12 mouse cellular contexts compared by ENCODE assay signal in the genomic region with DNA sequence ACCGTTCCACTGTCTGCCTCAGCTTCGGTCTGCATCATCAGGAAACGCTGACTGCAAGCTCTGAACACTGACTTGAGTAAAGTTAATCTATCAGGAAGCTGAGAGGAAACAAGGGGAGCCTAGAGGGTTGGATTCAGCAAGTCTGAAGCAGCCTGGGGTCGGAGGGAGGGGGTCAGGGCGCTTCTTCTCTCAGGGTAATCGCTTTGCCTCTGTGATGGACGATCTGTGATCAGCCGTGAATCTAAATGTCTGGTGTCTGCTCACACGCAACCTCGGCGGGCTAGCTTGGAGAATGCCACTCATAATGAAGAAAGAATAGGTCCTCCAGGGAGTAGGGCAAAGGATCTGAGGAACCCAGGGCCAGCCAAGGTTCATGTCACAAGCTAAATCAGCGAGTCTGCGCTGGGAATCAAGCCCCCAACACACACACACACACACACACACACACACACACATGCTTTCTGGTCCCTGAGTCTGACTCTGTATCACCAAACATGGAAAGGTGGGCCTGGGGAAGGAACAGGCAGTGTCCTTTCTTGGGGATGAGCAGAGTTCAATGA. TPM values are rescaled to one million over a fixed set of nuclear protein-coding genes. Genes with fewer than 3 reads are reported as not detected.
DNase-seq lines count a peak whose midpoint lies in the region; ATAC-seq and TF ChIP-seq lines count a peak whose summit lies in the region.
"Had no signal": no experiment of that assay in that cellular context is flagged by ENCODE, and none has a peak within 500 bp of the region (broad histone marks: within the 10 kb centered on the region; RNA-seq: fewer than 3 reads in every experiment).

No protein-coding gene starts in this region.

- H3K27ac ChIP-seq in heart, embryonic 10.5 days = 0 out of 2 replicates have a peak overlapping the region, but pooled peaks have one; percentile 12
- H3K27ac ChIP-seq in kidney, embryonic 16.5 days (ENCODE audit: low read length) = peak overlapping the region; percentile 66
- peak overlapping the region; percentile 71 for H3K27ac ChIP-seq in kidney, postnatal 0 days
- H3K27ac ChIP-seq: forebrain, embryonic 12.5 days; gastrocnemius, adult 2 months had no signal

- H3K9ac ChIP-seq in kidney, embryonic 16.5 days (replicated peaks; ENCODE audit: low read length) = no peak overlapping the region
- H3K9ac ChIP-seq in kidney, postnatal 0 days (ENCODE audit: low read depth, low read length) = no peak overlapping the region
- H3K9ac ChIP-seq: forebrain, embryonic 12.5 days; heart, embryonic 13.5 days had no signal

- peaks cover 13% of the 10 kb centered on the region for H3K4me1 ChIP-seq in heart, embryonic 10.5 days
- H3K4me1 ChIP-seq in kidney, embryonic 16.5 days (ENCODE audit: insufficient read depth, low read length) = peaks cover 14% of the 10 kb centered on the region; the same call in 1 of the 2 replicates
- H3K4me1 ChIP-seq in kidney, postnatal 0 days (replicated peaks; ENCODE audit: insufficient read depth, low read length) = no peaks in the 10 kb centered on the region

- no peak overlapping the region for H3K4me2 ChIP-seq in kidney, embryonic 16.5 days (replicated peaks; ENCODE audit: low read depth, low read length)
- no peak overlapping the region for H3K4me2 ChIP-seq in kidney, postnatal 0 days (ENCODE audit: low read length)
- H3K4me2 ChIP-seq: forebrain, embryonic 12.5 days had no signal

- DNase-seq in heart, embryonic 10.5 days (ENCODE audit: low spot score) = no peak
- no peak for DNase-seq in heart, adult 18-20 months
- no peak for DNase-seq in kidney, postnatal 36 days
- DNase-seq in embryo, embryonic 11 days = peak; percentile 21
- peak; percentile 55 for DNase-seq in kidney, postnatal 0 days (ENCODE audit: low spot score)
- no peak for DNase-seq in urinary bladder, postnatal 36 days (ENCODE audit: low spot score in 2 of 2)
- DNase-seq in liver = no peak

- peaks cover 21% of the 10 kb centered on the region; the same call in 1 of the 2 replicates for H3K27me3 ChIP-seq in heart, embryonic 10.5 days (ENCODE audit: insufficient read depth, poor library complexity, severe bottlenecking)
- H3K27me3 ChIP-seq in kidney, embryonic 16.5 days (ENCODE audit: insufficient read depth, low read length) = no peaks in the 10 kb centered on the region
- H3K27me3 ChIP-seq in kidney, postnatal 0 days (ENCODE audit: insufficient read depth, low read length) = no peaks in the 10 kb centered on the region

- no peaks in the 10 kb centered on the region for H3K36me3 ChIP-seq in heart, embryonic 10.5 days
- no peaks in the 10 kb centered on the region for H3K36me3 ChIP-seq in kidney, embryonic 16.5 days (ENCODE audit: insufficient read depth, low read length)
- H3K36me3 ChIP-seq in kidney, postnatal 0 days (ENCODE audit: insufficient read depth, low read length) = no peaks in the 10 kb centered on the region
- H3K36me3 ChIP-seq: forebrain, embryonic 12.5 days; heart, embryonic 13.5 days had no signal

- TF ChIP-seq CTCF in kidney, postnatal 0 days (IDR thresholded peaks at IDR 0.05; ENCODE audit: low read depth) = no peak

- WGBS in heart, embryonic 10.5 days = 60% methylated on average over 13 of the region's 13 CpGs
- 42% methylated on average over 13 of the region's 13 CpGs for WGBS in kidney, embryonic 16.5 days
- WGBS in kidney, postnatal 0 days = 40% methylated on average over 13 of the region's 13 CpGs

- no peak overlapping the region for H3K4me3 ChIP-seq in heart, embryonic 10.5 days
- H3K4me3 ChIP-seq in kidney, embryonic 16.5 days (ENCODE audit: low read length) = no peak overlapping the region
- H3K4me3 ChIP-seq in kidney, postnatal 0 days (replicated peaks; ENCODE audit: low read depth, low read length) = no peak overlapping the region
- H3K4me3 ChIP-seq: forebrain, embryonic 12.5 days; gastrocnemius, adult 2 months; heart, embryonic 13.5 days had no signal

- ATAC-seq in kidney, embryonic 16.5 days (ENCODE audit: low FRiP score, low TSS enrichment) = peak; percentile 52
- no peak for ATAC-seq in kidney, postnatal 0 days (replicated peaks; ENCODE audit: low FRiP score, low read depth)
- ATAC-seq: inflammation-experienced regulatory T-cells, adult 6 months had no signal

- no peaks in the 10 kb centered on the region for H3K9me3 ChIP-seq in heart, embryonic 10.5 days
- H3K9me3 ChIP-seq in kidney, embryonic 16.5 days (ENCODE audit: low read length) = no peaks in the 10 kb centered on the region
- H3K9me3 ChIP-seq in kidney, postnatal 0 days (replicated peaks; ENCODE audit: low read length) = no peaks in the 10 kb centered on the region
- H3K9me3 ChIP-seq: forebrain, embryonic 12.5 days; heart, embryonic 13.5 days had no signal

RNA-seq across cellular contexts. Expression of gene Hrh2, which starts 56.6 kb away (rescaled TPM):
- polyA plus RNA-seq in heart, embryonic 10.5 days (2016; fragmentation: Nextera tagmentation; extraction: Ambion mirVana) = 0.07 and 0.09 TPM in 2 replicates
- under 1 TPM; 0.37 to 0.51 TPM for total RNA-seq in heart, adult 18-20 months (2021)
- 0.06 TPM in 1 of 2 replicates, not detected in the other for polyA plus RNA-seq in kidney, embryonic 16.5 days (2015; fragmentation: Nextera tagmentation; extraction: Ambion mirVana)
- polyA plus RNA-seq in kidney, postnatal 0 days (2015; fragmentation: Nextera tagmentation; extraction: Ambion mirVana) = 0.05 TPM in 1 of 2 replicates, not detected in the other
- polyA plus RNA-seq: forebrain, embryonic 12.5 days had no signal

Comparison
In these comparisons a context has a peak if more than half of its experiments do, and no peak if none do; other contexts are left out.
1. DNase-seq: peak in embryo, embryonic 11 days (single experiment) and kidney, postnatal 0 days (single experiment); none in heart, embryonic 10.5 days (single experiment), heart, adult 18-20 months (0 of 2), kidney, postnatal 36 days (0 of 2), urinary bladder, postnatal 36 days (0 of 2) and liver (single experiment).
2. H3K27ac ChIP-seq: peak in every context shown above with its lines; median percentile 71 in kidney, postnatal 0 days; 66 in kidney, embryonic 16.5 days; 12 in heart, embryonic 10.5 days.